Mouse (Mus musculus) spleen, adult 2 months (tissue): Measurements from ENCODE around the gene Gm4450.

Experiments used
- CTCF ChIP-seq: fragments of 200-500 bp; IDR thresholded peaks from 2 replicates; pipeline ENCODE4 v1.5.1; 2011; ENCODE audit warnings: mild to moderate bottlenecking, inconsistent platforms; ENCODE audit not compliant: insufficient read depth, insufficient read length, insufficient replicate concordance; ENCODE audit errors: extremely low read depth
- POLR2A ChIP-seq: fragments of 200-500 bp; IDR thresholded peaks from 2 replicates; pipeline ENCODE4 v1.6.1; 2011; ENCODE audit warnings: low read depth, low read length, inconsistent platforms

- no peak for TF ChIP-seq CTCF
- no peak for TF ChIP-seq POLR2A
Observed at GRCm38 (mm10) chr3:98416426-98417250, 40.3 kb downstream of the Gm4450 start.
